ENCODE assay signal across 8 mouse cellular contexts in genomic region chr11:12558995-12559633, GRCm38 (mm10).
DNase-seq lines count a peak whose midpoint lies in the region; ATAC-seq lines count a peak whose summit lies in the region.

No protein-coding gene starts in this region.

- DNase-seq in heart, adult 18-20 months: peak; percentile 9 to 34
- DNase-seq in heart, adult 11 months: no peak
- DNase-seq in ES-CJ7 (ENCODE audit: low read depth, low spot score): peak; percentile 74
- peak; percentile 34 for DNase-seq in induced T-regulatory cell, adult 2 months (ENCODE audit: low read depth)
- peak; percentile 52 for DNase-seq in lung, postnatal 10 days
- no peak for DNase-seq in spleen, postnatal 36 days (ENCODE audit: low spot score in 2 of 2)
- no peak for DNase-seq in urinary bladder, postnatal 4 days (ENCODE audit: low spot score in 2 of 2)

- peak; percentile 73; the same call in 1 of the 2 replicates for ATAC-seq in common myeloid progenitor, adult 5-6 weeks (replicated peaks; ENCODE audit: low read depth, poor library complexity, severe bottlenecking)

Comparison
In these comparisons a context has a peak if more than half of its experiments do, and no peak if none do; other contexts are left out.
1. DNase-seq: peak in heart, adult 18-20 months (2 of 2), ES-CJ7 (single experiment), induced T-regulatory cell, adult 2 months (single experiment) and lung, postnatal 10 days (single experiment); none in heart, adult 11 months (single experiment), spleen, postnatal 36 days (0 of 2) and urinary bladder, postnatal 4 days (0 of 2).